Mouse (Mus musculus) right cerebral cortex, adult 18-20 months (tissue): ENCODE measurements around the gene Cdk16.
A peak's percentile ranks its signal among the peaks of the same experiment; 100 is the strongest.
"Not testable (repeated sequence)": the region's sequence is repeated elsewhere in the genome, so short reads cannot be mapped to it uniquely, and the experiment has no call there.

Experiments
- DNase-seq: peaks from one replicate; pipeline ENCODE4 v3.0.0; 2022; ENCODE audit warnings: mixed read lengths

The Cdk16 gene

GRCm38 (mm10) chrX:20687519-20688067 lies at the start of gene Cdk16:
TSS of gene Cdk16 (plus strand) at chrX:20687954.
- peak; percentile 89 for DNase-seq

GRCm38 (mm10) chrX:20638141-20638540 lies 49.6 kb upstream of the Cdk16 start:
- DNase-seq = no peak

- DNase-seq = no peak
These were observed 43.0 kb upstream of the Cdk16 start for GRCm38 (mm10) chrX:20644780-20645179.

GRCm38 (mm10) chrX:20657593-20657992 lies 30.2 kb upstream of the Cdk16 start:
- no peak for DNase-seq

- peak; percentile 86 for DNase-seq
These were observed 29.6 kb upstream of the Cdk16 start, which contains the start of gene Uba1 for GRCm38 (mm10) chrX:20658026-20658652. TSS of gene Uba1 (plus strand) at chrX:20658326.

- no peak for DNase-seq
These were observed 28.8 kb upstream of the Cdk16 start for GRCm38 (mm10) chrX:20658891-20659406.

GRCm38 (mm10) chrX:20662317-20662715 lies 25.4 kb upstream of the Cdk16 start:
- no peak for DNase-seq

GRCm38 (mm10) chrX:20662716-20663443 lies 24.9 kb upstream of the Cdk16 start:
- peak; percentile 87 for DNase-seq

GRCm38 (mm10) chrX:20663444-20663790 lies 24.3 kb upstream of the Cdk16 start:
- DNase-seq = no peak

GRCm38 (mm10) chrX:20688068-20688547 lies 354 bp downstream of the Cdk16 start:
- DNase-seq = peak; percentile 86

- DNase-seq = peak; percentile 38
These were observed 861 bp downstream of the Cdk16 start for GRCm38 (mm10) chrX:20688615-20689014.

GRCm38 (mm10) chrX:20691566-20691965 lies 3.8 kb downstream of the Cdk16 start:
- no peak for DNase-seq

GRCm38 (mm10) chrX:20692616-20693015 lies 4.9 kb downstream of the Cdk16 start:
- no peak for DNase-seq

GRCm38 (mm10) chrX:20695842-20696241 lies 8.1 kb downstream of the Cdk16 start:
- DNase-seq = no peak

- DNase-seq = peak; percentile 43
These were observed 16.1 kb downstream of the Cdk16 start, which contains the start of gene Usp11 for GRCm38 (mm10) chrX:20703741-20704290. TSS of gene Usp11 (plus strand) at chrX:20703906.

- DNase-seq = peak; percentile 81
These were observed 16.7 kb downstream of the Cdk16 start for GRCm38 (mm10) chrX:20704295-20705082.

- DNase-seq = no peak
These were observed 17.3 kb downstream of the Cdk16 start for GRCm38 (mm10) chrX:20705083-20705402.

- DNase-seq = no peak
These were observed 40.9 kb downstream of the Cdk16 start for GRCm38 (mm10) chrX:20728681-20729080.

GRCm38 (mm10) chrX:20730048-20730447 lies 42.3 kb downstream of the Cdk16 start:
- DNase-seq = not testable (repeated sequence)

- peak; percentile 30 for DNase-seq
These were observed 48.7 kb downstream of the Cdk16 start for GRCm38 (mm10) chrX:20736479-20736878.

GRCm38 (mm10) chrX:20748829-20749228 lies 61.1 kb downstream of the Cdk16 start:
- DNase-seq = no peak
